Mouse (Mus musculus) ES-E14 (cell line): Measurements from ENCODE around the gene Rnf222.

Experiments used
- CHD2 ChIP-seq: IDR thresholded peaks from 2 replicates; pipeline ENCODE4 v1.6.1; 2014; ENCODE audit warnings: mild to moderate bottlenecking, low read depth, low read length, inconsistent platforms
- HCFC1 ChIP-seq: IDR thresholded peaks from 2 replicates; pipeline ENCODE4 v1.6.1; 2012; ENCODE audit warnings: low read length, inconsistent platforms, borderline replicate concordance; ENCODE audit not compliant: insufficient read depth
- MAFK ChIP-seq: IDR thresholded peaks from 2 replicates; pipeline ENCODE4 v1.6.1; 2014; ENCODE audit warnings: mild to moderate bottlenecking, low read depth, low read length, inconsistent platforms; ENCODE audit not compliant: insufficient read depth
- ZC3H11A ChIP-seq: IDR thresholded peaks from 2 replicates; pipeline ENCODE4 v1.6.1; 2012; ENCODE audit warnings: low read depth, mild to moderate bottlenecking, inconsistent platforms, low read length, borderline replicate concordance
- ZNF384 ChIP-seq: IDR thresholded peaks from 2 replicates; pipeline ENCODE4 v1.6.1; 2012; ENCODE audit warnings: low read depth, low read length, inconsistent platforms

GRCm38 (mm10) chr11:68902367-68902766 lies 14.0 kb downstream of the Rnf222 start:
- TF ChIP-seq CHD2, result no peak
- no peak for TF ChIP-seq HCFC1
- TF ChIP-seq MAFK, result no peak
- no peak for TF ChIP-seq ZNF384
- TF ChIP-seq ZC3H11A, result no peak
